Mouse (Mus musculus) liver, adult 2 months (tissue): ENCODE measurements around the gene Rab31.

Experiments used
- CTCF ChIP-seq: fragments of 200-500 bp; IDR thresholded peaks from 2 replicates; pipeline ENCODE4 v1.5.1; 2011; ENCODE audit warnings: low read depth, low read length, control low read depth
- POLR2A ChIP-seq: fragments of 200-500 bp; IDR thresholded peaks from 2 replicates; pipeline ENCODE4 v1.6.1; 2011; ENCODE audit warnings: low read length, control low read depth; ENCODE audit not compliant: insufficient read depth; ENCODE audit errors: extremely low read depth

DNA sequence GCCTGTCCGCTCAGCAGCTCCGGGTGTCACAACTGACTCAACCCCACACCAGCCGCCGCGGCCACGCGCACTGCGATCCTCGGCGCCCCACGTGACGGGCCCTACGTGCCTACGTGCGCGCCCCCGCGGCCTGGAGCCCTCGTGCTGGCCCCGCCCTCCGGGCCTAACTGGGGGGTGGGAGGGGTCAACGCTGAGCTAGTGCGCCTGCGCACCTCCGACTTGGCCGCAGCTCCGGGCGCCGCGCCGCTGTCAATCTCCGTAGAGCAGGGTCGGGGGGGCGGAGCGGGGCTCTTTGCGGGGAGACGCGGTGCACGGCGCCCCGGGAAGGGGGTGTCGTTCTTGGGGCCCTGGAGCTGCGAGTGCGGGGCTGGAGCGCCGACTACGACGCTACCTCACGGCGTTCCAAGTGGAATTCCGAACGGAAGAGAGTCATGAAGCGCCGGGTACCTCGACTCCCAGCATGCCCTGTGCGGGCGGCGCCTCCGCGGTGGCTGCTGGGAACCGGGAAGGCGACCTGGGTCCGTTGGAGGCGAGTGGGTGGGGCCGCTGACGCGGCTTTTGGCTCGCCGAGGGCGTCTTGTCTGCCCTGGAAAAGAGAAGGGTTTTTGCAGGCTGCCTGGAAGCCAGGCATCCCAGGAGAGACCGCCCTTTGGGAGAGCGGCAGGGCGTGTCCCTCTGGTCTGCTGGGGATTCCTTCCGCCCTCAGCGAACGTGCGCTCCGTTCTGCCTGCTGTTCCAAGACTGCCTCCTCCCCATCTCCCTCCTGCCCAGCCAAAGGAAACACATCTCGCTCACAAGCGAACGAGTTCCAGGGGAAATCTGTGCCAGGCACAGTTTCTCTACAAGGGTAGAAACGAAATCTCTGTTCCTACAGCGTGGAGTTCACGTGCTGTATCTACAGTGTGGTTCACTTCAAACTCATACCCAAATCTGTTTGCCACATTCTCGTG, 158.8 kb downstream of the Rab31 start, which contains the start of gene Vapa:
- TF ChIP-seq POLR2A (peak; percentile 84), CTCF (no peak)
